Mouse (Mus musculus) megakaryocyte, embryonic 14.5 days (primary cell): ENCODE data around the gene Ehf. TPM values are rescaled to one million over a fixed set of nuclear protein-coding genes. Genes with fewer than 3 reads are reported as not detected.

ENCODE experiments used
- H3K27me3 ChIP-seq: replicated peaks from 2 replicates; pipeline ENCODE3; 2012; ENCODE audit warnings: inconsistent platforms
- H3K36me3 ChIP-seq: replicated peaks from 2 replicates; pipeline ENCODE3; 2012; ENCODE audit warnings: low read length, inconsistent platforms, mixed read lengths
- H3K4me1 ChIP-seq: 2 replicates; pipeline ENCODE4 v1.6.1; 2012; ENCODE audit warnings: inconsistent platforms
- H3K4me3 ChIP-seq: replicated peaks from 2 replicates; pipeline ENCODE3; 2012; ENCODE audit warnings: moderate library complexity, mild to moderate bottlenecking, inconsistent platforms
- H3K9me3 ChIP-seq: 2 replicates; pipeline ENCODE4 v1.6.1; 2012; ENCODE audit warnings: inconsistent platforms
- FLI1 ChIP-seq: IDR thresholded peaks from 2 replicates; pipeline ENCODE4 v1.6.1; 2012; ENCODE audit warnings: low read length, inconsistent platforms, mixed read lengths
- GATA1 ChIP-seq: IDR thresholded peaks from 3 replicates; pipeline ENCODE4 v1.6.1; 2012; ENCODE audit warnings: mixed read lengths, low read length, inconsistent platforms, borderline replicate concordance
- polyA plus RNA-seq: library from polyadenylated mRNA; stranded (reverse); fragments of >175 nt; gene quantifications from 2 replicates; pipeline ENCODE4 v1.2.3, GENCODE M21; 2012; ENCODE audit warnings: low replicate concordance; ENCODE audit not compliant: insufficient read depth

The Ehf gene
- polyA plus RNA-seq, 1 experiment: not detected

- H3K27me3 ChIP-seq: peaks cover 54% of the 10 kb centered on the region
These were observed 19.3 kb downstream of the Ehf start for GRCm38 (mm10) chr2:103283730-103284129.

GRCm38 (mm10) chr2:103282184-103282750 lies 20.8 kb downstream of the Ehf start:
- H3K4me1 ChIP-seq: peaks cover 9% of the 10 kb centered on the region
- TF ChIP-seq FLI1: no peak
- no peak for TF ChIP-seq GATA1
- H3K9me3 ChIP-seq: no peaks in the 10 kb centered on the region
- H3K4me3 ChIP-seq: no peak overlapping the region
- no peaks in the 10 kb centered on the region for H3K36me3 ChIP-seq
- H3K27me3 ChIP-seq: peaks cover 44% of the 10 kb centered on the region

More at GRCm38 (mm10) chr2:103283730-103284129, 19.3 kb downstream of the Ehf start:
- no peak for TF ChIP-seq GATA1
- TF ChIP-seq FLI1: no peak
- Histone ChIP-seq H3K9me3 (no peaks in the 10 kb centered on the region), H3K36me3 (no peaks in the 10 kb centered on the region), H3K4me3 (no peak overlapping the region), H3K4me1 (peaks cover 9% of the 10 kb centered on the region)

GRCm38 (mm10) chr2:103279927-103280326 lies 23.2 kb downstream of the Ehf start:
- no peaks in the 10 kb centered on the region for H3K36me3 ChIP-seq
- peaks cover 9% of the 10 kb centered on the region for H3K4me1 ChIP-seq
- peaks cover 38% of the 10 kb centered on the region for H3K27me3 ChIP-seq
- H3K9me3 ChIP-seq: no peaks in the 10 kb centered on the region; the same call in 1 of the 2 replicates
- no peak overlapping the region for H3K4me3 ChIP-seq
- TF ChIP-seq GATA1: no peak
- no peak for TF ChIP-seq FLI1

- Histone ChIP-seq H3K27me3 (peaks cover 28% of the 10 kb centered on the region), H3K4me3 (no peak overlapping the region), H3K36me3 (no peaks in the 10 kb centered on the region)
These were observed 24.6 kb downstream of the Ehf start for GRCm38 (mm10) chr2:103278476-103278875.

GRCm38 (mm10) chr2:103277794-103278193 lies 25.3 kb downstream of the Ehf start:
- Histone ChIP-seq H3K4me3 (no peak overlapping the region), H3K27me3 (peaks cover 26% of the 10 kb centered on the region)
- TF ChIP-seq GATA1 (no peak), FLI1 (no peak)

More at GRCm38 (mm10) chr2:103278476-103278875, 24.6 kb downstream of the Ehf start:
- H3K9me3 ChIP-seq: no peaks in the 10 kb centered on the region; the same call in 1 of the 2 replicates
- peaks cover 9% of the 10 kb centered on the region for H3K4me1 ChIP-seq
- TF ChIP-seq FLI1: no peak
- no peak for TF ChIP-seq GATA1

GRCm38 (mm10) chr2:103275316-103275960 lies 27.6 kb downstream of the Ehf start:
- Histone ChIP-seq H3K27me3 (peaks cover 17% of the 10 kb centered on the region), H3K9me3 (no peaks in the 10 kb centered on the region; the same call in 1 of the 2 replicates), H3K4me1 (no peaks in the 10 kb centered on the region), H3K36me3 (no peaks in the 10 kb centered on the region), H3K4me3 (no peak overlapping the region)
- TF ChIP-seq FLI1: no peak
- no peak for TF ChIP-seq GATA1

More at GRCm38 (mm10) chr2:103277794-103278193, 25.3 kb downstream of the Ehf start:
- Histone ChIP-seq H3K4me1 (peaks cover 9% of the 10 kb centered on the region), H3K9me3 (no peaks in the 10 kb centered on the region; the same call in 1 of the 2 replicates), H3K36me3 (no peaks in the 10 kb centered on the region)

GRCm38 (mm10) chr2:103274803-103275202 lies 28.3 kb downstream of the Ehf start:
- Histone ChIP-seq H3K27me3 (peaks cover 16% of the 10 kb centered on the region), H3K36me3 (no peaks in the 10 kb centered on the region), H3K4me3 (no peak overlapping the region), H3K4me1 (no peaks in the 10 kb centered on the region), H3K9me3 (no peaks in the 10 kb centered on the region; the same call in 1 of the 2 replicates)
- no peak for TF ChIP-seq GATA1
- no peak for TF ChIP-seq FLI1

GRCm38 (mm10) chr2:103274270-103274669 lies 28.8 kb downstream of the Ehf start:
- Histone ChIP-seq H3K4me1 (no peaks in the 10 kb centered on the region), H3K27me3 (peaks cover 11% of the 10 kb centered on the region), H3K36me3 (no peaks in the 10 kb centered on the region), H3K9me3 (no peaks in the 10 kb centered on the region; the same call in 1 of the 2 replicates), H3K4me3 (no peak overlapping the region)
- TF ChIP-seq GATA1: no peak
- TF ChIP-seq FLI1: no peak

- no peaks in the 10 kb centered on the region for H3K36me3 ChIP-seq
- H3K9me3 ChIP-seq: no peaks in the 10 kb centered on the region; the same call in 1 of the 2 replicates
- H3K27me3 ChIP-seq: peaks cover 4% of the 10 kb centered on the region
- TF ChIP-seq GATA1 (no peak), FLI1 (no peak)
- H3K4me1 ChIP-seq: no peaks in the 10 kb centered on the region
- H3K4me3 ChIP-seq: no peak overlapping the region
These were observed 31.6 kb downstream of the Ehf start for GRCm38 (mm10) chr2:103271481-103271880.

GRCm38 (mm10) chr2:103270556-103271160 lies 32.4 kb downstream of the Ehf start:
- no peaks in the 10 kb centered on the region for H3K4me1 ChIP-seq
- TF ChIP-seq GATA1 (no peak), FLI1 (no peak)
- H3K4me3 ChIP-seq: no peak overlapping the region
- no peaks in the 10 kb centered on the region for H3K36me3 ChIP-seq
- H3K27me3 ChIP-seq: peaks cover 2% of the 10 kb centered on the region
- H3K9me3 ChIP-seq: no peaks in the 10 kb centered on the region
